Mouse (Mus musculus) lung, postnatal 0 days (tissue): ENCODE measurements at regions not wholly inside any gene's neighbourhood (a gene's known extent, or its start where the extent isn't known, plus 50 kb on each side); places are given as distances from the start of the nearest gene placed in this dataset.

ENCODE experiments used
- CTCF ChIP-seq: IDR thresholded peaks from 2 replicates; pipeline ENCODE4 v1.5.1; 2016; ENCODE audit warnings: antibody characterized with exemption, mild to moderate bottlenecking
- EP300 ChIP-seq: IDR thresholded peaks from 2 replicates; pipeline ENCODE4 v1.6.1; 2016; ENCODE audit warnings: antibody characterized with exemption, mild to moderate bottlenecking, control low read depth

DNA sequence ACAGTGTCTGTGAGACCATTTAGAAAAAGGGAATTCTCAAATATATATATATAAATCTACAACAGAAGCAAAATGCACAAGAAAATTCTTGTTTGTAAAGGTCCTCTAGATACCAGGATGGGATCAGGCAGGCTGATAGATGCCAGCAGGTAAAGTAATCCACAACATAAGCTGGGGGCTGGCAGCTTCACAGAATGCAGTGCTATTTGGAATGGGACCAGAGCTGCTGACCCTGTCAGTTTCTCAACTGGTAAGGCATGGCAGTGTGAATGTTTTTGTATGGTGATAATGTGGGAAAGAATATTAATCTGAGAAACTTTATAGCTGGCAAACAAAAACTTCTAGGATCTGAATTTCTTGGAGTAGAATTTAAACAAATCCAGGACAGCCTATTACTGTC lies 520.5 kb downstream of the Eepd1 start:
- TF ChIP-seq CTCF: no peak
- TF ChIP-seq EP300: no peak
